Mouse (Mus musculus): ENCODE results near the gene Nkain2.

Nkain2 gene

GRCm38 (mm10) chr10:32576559-32577275 is 313.5 kb downstream of the Nkain2 start:
- DNase-seq: no peak

DNA sequence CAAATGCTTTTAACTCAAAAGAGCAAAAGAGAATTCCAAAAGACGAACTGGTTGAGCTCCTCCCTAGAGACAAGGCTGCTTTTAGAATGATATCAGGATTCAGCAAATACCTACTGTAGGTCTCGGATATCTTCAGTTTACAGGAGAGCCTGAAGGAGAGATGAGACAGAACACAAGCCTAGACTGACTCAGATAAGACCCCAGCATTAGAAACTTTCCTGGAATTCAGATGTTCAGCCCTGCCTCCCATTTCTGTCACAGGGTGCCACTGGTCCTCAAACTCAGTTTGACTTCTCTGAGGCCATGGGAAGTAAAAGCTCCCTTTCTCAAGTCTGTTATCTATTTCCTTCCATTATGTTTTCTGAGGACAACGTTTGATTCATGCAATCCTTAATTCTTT is 332.6 kb downstream of the Nkain2 start:
- no peak for DNase-seq

- no peak for DNase-seq
These were observed 354.2 kb downstream of the Nkain2 start for GRCm38 (mm10) chr10:32536057-32536456.

GRCm38 (mm10) chr10:32510821-32511220 is 379.4 kb downstream of the Nkain2 start:
- no peak for DNase-seq

DNA sequence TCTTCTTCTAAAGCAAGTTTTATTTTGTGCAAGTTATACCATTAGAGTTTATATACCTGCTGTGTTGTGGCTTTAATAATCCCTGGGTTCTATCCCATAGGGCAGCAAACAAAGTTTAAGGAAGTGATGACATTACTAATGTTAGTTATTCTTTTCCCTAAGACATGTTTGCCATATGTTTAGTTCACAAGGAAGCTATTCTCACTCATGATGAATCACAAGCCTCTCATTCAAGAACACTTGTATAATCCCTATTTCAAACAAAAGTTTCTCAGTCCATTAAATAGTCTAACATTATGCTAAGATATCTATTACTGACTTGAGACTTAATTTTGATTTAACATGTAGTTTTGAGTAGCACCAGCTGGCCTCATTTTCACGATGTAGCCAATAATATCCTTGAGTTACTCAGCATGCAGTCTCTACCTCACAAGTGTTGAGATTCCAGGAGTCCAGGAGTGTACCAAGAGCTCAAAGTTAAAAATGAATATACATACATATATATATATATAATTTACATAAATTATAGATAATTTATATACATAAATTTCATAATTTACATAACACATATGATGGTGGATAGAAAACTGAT is 395.6 kb downstream of the Nkain2 start:
- DNase-seq: no peak

DNA sequence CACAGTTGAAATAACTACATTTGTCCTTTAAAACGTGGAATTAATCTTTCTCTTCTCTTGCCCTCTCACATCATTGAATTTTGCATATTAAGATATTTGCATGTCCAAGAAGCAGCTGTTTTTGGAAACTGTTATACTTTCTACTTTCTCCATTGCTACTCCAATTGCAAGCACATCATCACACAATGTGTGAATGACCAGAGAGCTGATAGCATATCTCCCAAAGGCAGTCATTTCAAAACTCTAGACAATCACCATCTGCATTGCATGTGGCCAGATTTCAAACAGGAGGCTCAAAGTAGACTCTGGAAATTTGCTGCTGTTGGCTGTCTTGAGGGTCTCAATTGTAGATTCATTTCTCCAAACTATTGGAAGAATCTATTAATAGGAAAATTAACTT is 396.7 kb downstream of the Nkain2 start:
- no peak for DNase-seq

- peak; percentile 5 for DNase-seq
These were observed 427.5 kb downstream of the Nkain2 start for GRCm38 (mm10) chr10:32462726-32463125.

GRCm38 (mm10) chr10:32439932-32440519 is 450.2 kb downstream of the Nkain2 start:
- no peak for DNase-seq

- no peak for DNase-seq
These were observed 476.0 kb downstream of the Nkain2 start for GRCm38 (mm10) chr10:32414228-32414627.

GRCm38 (mm10) chr10:32411331-32411730 is 478.9 kb downstream of the Nkain2 start:
- DNase-seq: no peak

- no peak for DNase-seq
These were observed 489.3 kb downstream of the Nkain2 start for GRCm38 (mm10) chr10:32400961-32401360.

GRCm38 (mm10) chr10:32393859-32394521 is 496.3 kb downstream of the Nkain2 start:
- no peak for DNase-seq

GRCm38 (mm10) chr10:32393326-32393725 is 496.9 kb downstream of the Nkain2 start:
- no peak for DNase-seq

- no peak for DNase-seq
These were observed 577.5 kb downstream of the Nkain2 start for GRCm38 (mm10) chr10:32312754-32313153.

DNA sequence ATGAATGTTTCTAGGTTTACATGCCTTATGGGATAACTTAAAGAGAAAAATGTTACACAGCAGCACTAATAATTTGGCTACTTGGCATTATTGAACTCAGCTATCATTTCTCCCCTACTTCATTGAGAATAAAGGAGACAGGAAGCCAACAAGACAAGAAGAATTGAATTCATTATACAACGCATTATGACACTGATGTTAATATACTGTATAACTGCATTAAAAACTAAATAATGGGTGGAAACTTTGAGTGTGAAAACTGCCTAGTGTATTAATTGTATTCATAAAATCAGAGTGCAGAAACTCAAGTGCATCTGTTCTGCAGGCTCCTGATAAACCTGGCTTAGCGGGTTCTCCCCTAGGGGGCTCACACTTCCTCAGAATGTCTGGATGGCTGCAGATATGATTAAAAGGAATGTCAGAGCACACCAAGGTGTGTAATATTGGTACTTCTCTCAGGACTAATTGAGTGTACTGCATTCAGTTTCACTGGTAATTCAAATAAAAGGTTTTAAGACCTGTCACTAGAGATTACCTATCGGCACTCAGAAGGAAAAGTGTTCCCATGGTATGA is 589.2 kb downstream of the Nkain2 start:
- no peak for DNase-seq

- DNase-seq: no peak
These were observed 599.8 kb downstream of the Nkain2 start for GRCm38 (mm10) chr10:32290487-32290886.

DNA sequence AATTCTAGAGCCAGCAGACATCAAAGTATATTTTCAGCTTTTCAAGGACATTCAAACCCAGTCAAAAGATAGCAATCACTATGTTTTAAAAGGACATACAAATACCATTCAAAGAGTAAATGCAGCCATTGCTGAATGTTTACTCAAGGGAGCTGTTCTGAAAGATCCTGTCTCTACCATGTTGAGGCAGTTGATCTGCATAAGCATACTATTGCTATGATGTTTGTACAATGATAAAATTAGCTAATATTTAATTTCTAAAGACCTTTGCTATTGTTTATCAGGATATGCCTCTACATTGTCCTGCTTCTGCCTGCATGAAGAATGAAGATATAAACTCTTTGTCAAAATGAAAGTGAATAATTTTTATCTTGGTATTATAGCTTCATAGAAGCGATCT is 606.6 kb downstream of the Nkain2 start:
- no peak for DNase-seq

- no peak for DNase-seq
These were observed 646.9 kb downstream of the Nkain2 start for GRCm38 (mm10) chr10:32243266-32243882.

GRCm38 (mm10) chr10:32241168-32241567 is 649.1 kb downstream of the Nkain2 start:
- no peak for DNase-seq

DNA sequence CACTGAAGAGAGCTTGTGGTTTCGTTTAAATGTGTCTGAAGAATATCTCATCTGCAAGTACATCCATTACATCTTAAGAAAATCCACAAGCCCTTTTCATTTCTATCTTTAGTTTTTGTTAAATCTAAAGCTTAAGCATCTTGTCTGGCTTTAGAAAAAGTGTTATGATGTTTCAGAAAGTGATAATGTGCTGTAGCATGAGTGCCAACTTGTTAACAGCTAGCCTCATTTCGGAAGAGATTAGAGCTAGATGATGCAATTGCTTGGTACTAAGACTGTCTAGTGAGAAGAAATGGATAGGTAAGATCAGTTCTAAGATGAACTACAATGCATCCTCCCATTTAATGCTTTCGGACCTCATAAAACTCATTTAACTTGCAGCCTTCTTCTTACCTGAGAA is 707.3 kb downstream of the Nkain2 start:
- DNase-seq: no peak

DNA sequence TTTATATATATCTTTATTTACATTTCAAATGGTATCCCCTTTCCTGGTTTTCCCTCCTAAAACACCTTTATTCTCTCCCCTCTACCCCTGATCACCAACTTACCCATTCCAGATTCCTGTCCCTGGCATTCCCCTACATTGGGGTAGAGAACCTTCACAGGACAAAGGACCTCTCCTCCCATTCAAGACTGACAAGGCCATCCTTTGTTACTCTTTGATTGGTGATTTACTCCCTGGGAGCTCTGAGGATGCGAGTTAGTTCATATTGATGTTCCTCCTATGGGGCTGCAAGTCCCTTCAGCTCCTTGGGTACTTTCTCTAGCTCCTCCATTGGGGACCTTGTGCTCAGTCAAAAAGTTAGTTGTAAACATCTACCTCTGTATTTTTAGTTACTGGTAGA is 798.9 kb downstream of the Nkain2 start:
- DNase-seq: no peak

DNA sequence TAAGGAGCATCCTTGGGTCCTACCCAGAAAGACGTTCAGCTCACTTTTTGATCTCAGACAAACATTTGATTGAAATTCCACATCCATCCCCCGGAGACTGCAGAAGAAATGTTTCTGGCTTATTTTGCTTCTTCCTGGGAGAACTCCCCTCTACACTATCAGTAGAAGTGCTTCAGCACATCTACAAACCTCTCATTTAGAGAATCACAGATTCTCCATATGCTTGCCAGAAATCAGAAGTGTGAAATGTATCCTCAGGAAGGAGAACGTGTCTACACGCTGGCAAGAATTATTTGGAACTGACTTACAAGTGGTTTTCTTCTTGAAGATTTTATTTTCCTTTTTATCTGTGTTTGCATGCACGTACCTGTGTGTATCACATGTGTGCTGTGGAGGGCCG is 829.9 kb downstream of the Nkain2 start:
- DNase-seq: no peak

DNA sequence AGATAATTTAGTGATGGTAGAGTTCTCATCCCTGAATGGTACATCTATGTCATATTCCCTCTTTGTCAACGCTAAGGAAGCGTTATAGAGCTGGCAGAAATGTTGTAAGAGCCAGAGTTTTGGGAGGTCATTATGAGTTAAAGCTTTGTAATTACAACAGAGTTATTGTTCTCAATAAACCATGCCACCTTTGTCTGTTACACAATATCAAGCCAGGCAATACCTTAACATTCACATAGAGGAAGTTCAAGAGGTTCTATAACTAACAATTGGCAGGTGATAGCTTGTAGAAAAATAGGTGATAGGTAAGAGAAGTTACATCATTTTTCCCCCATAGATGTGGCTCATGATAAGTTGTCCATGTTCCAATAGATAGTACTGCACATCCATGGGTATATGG is 832.0 kb downstream of the Nkain2 start:
- DNase-seq: no peak
